In the genomic region with DNA sequence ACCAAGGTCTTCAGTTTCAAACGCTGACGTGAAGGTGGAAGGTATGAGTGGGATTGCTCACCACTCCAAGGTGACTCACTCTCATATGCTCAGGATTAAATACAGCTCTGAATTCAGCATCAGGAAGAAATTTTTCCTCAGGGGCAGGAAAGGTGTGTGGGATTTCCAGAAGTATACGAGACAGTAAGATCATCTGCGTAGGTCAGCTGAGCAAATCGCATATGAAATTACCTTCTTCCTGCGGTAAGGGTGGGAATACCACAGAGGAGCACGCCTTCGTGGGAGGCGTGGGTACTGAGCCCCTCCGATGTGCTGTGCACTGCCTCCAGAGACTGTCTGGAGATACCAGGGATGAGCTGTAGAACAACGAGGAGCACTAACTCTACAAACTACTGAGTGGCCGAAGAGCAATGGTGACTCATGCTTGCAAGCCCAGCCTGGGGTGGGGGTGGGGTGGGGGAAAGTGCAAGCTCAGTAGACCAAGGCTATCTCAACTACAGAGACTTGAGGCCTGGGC, we compare ENCODE assay signal across 12 mouse cellular contexts. TPM values are rescaled to one million over a fixed set of nuclear protein-coding genes. Genes with fewer than 3 reads are reported as not detected.
DNase-seq lines count a peak whose midpoint lies in the region; ATAC-seq and TF ChIP-seq lines count a peak whose summit lies in the region.
"Had no signal": no experiment of that assay in that cellular context is flagged by ENCODE, and none has a peak within 500 bp of the region (broad histone marks: within the 10 kb centered on the region; RNA-seq: fewer than 3 reads in every experiment).

No protein-coding gene starts in this region.

- no peak overlapping the region for H3K4me2 ChIP-seq in kidney, postnatal 0 days (ENCODE audit: low read length)
- no peak overlapping the region for H3K4me2 ChIP-seq in liver, embryonic 13.5 days
- H3K4me2 ChIP-seq: hindbrain, embryonic 13.5 days; midbrain, embryonic 12.5 days had no signal

- ATAC-seq in frontal cortex, adult (ENCODE audit: low TSS enrichment) = peak; percentile 73
- ATAC-seq in kidney, postnatal 0 days (replicated peaks; ENCODE audit: low FRiP score, low read depth) = peak; percentile 50; the same call in 1 of the 2 replicates
- peak; percentile 43; the same call in 1 of the 2 replicates for ATAC-seq in liver, embryonic 13.5 days (ENCODE audit: low read depth)

- TF ChIP-seq POLR2A in thymus, adult 2 months (IDR thresholded peaks at IDR 0.05; ENCODE audit: control insufficient read depth, extremely low read depth, insufficient read depth, low read length, poor library complexity) = no peak

- WGBS in kidney, postnatal 0 days = 72% methylated on average over 12 of the region's 12 CpGs
- 77% methylated on average over 12 of the region's 12 CpGs for WGBS in liver, embryonic 13.5 days (ENCODE audit: insufficient replicate concordance)
- WGBS in thymus, adult 2 months = 93% methylated on average over 12 of the region's 12 CpGs

- 0 out of 2 replicates have a peak overlapping the region, but pooled peaks have one; percentile 31 for H3K27ac ChIP-seq in kidney, postnatal 0 days
- H3K27ac ChIP-seq in liver, embryonic 13.5 days = no peak overlapping the region
- no peak overlapping the region for H3K27ac ChIP-seq in thymus, adult 2 months (ENCODE audit: control insufficient read depth, insufficient read depth, low read length)
- H3K27ac ChIP-seq: hindbrain, embryonic 13.5 days; midbrain, embryonic 12.5 days had no signal

- no peak overlapping the region for H3K4me3 ChIP-seq in kidney, postnatal 0 days (replicated peaks; ENCODE audit: low read depth, low read length)
- H3K4me3 ChIP-seq in liver, embryonic 13.5 days (replicated peaks) = no peak overlapping the region
- no peak overlapping the region for H3K4me3 ChIP-seq in thymus, adult 2 months (ENCODE audit: control insufficient read depth, insufficient read depth, low read length)
- H3K4me3 ChIP-seq: hindbrain, embryonic 13.5 days; midbrain, embryonic 12.5 days had no signal

- H3K4me1 ChIP-seq in kidney, postnatal 0 days (replicated peaks; ENCODE audit: insufficient read depth, low read length) = peaks cover 4% of the 10 kb centered on the region; the same call in 1 of the 2 replicates
- H3K4me1 ChIP-seq in liver, embryonic 13.5 days (replicated peaks) = peaks cover 45% of the 10 kb centered on the region
- no peaks in the 10 kb centered on the region for H3K4me1 ChIP-seq in thymus, adult 2 months (replicated peaks; ENCODE audit: control insufficient read depth, insufficient read depth, low read length)

- H3K27me3 ChIP-seq in kidney, postnatal 0 days (ENCODE audit: insufficient read depth, low read length) = no peaks in the 10 kb centered on the region
- no peaks in the 10 kb centered on the region for H3K27me3 ChIP-seq in liver, embryonic 13.5 days
- no peaks in the 10 kb centered on the region for H3K27me3 ChIP-seq in thymus, adult 2 months (ENCODE audit: control insufficient read depth, insufficient read depth, low read length)
- H3K27me3 ChIP-seq: hindbrain, embryonic 13.5 days; midbrain, embryonic 12.5 days had no signal

- H3K36me3 ChIP-seq in kidney, postnatal 0 days (ENCODE audit: insufficient read depth, low read length) = no peaks in the 10 kb centered on the region
- peaks cover 53% of the 10 kb centered on the region for H3K36me3 ChIP-seq in liver, embryonic 13.5 days
- H3K36me3 ChIP-seq in thymus, adult 2 months (ENCODE audit: control insufficient read depth, insufficient read depth, low read length) = no peaks in the 10 kb centered on the region
- H3K36me3 ChIP-seq: hindbrain, embryonic 13.5 days; midbrain, embryonic 12.5 days had no signal

- TF ChIP-seq CTCF in kidney, postnatal 0 days (IDR thresholded peaks at IDR 0.05; ENCODE audit: low read depth) = no peak
- no peak for TF ChIP-seq CTCF in thymus, adult 2 months (IDR thresholded peaks at IDR 0.05; ENCODE audit: borderline replicate concordance, control insufficient read depth, extremely low read depth, insufficient read depth, low read length, poor library complexity)

- H3K9ac ChIP-seq in kidney, postnatal 0 days (ENCODE audit: low read depth, low read length) = no peak overlapping the region
- H3K9ac ChIP-seq in liver, embryonic 13.5 days = no peak overlapping the region
- H3K9ac ChIP-seq: hindbrain, embryonic 13.5 days; midbrain, embryonic 12.5 days had no signal

- no peaks in the 10 kb centered on the region for H3K9me3 ChIP-seq in kidney, postnatal 0 days (replicated peaks; ENCODE audit: low read length)
- H3K9me3 ChIP-seq in liver, embryonic 13.5 days (replicated peaks) = no peaks in the 10 kb centered on the region
- H3K9me3 ChIP-seq: hindbrain, embryonic 13.5 days; midbrain, embryonic 12.5 days had no signal

- no peak for DNase-seq in frontal cortex, postnatal 14 days (ENCODE audit: low spot score in 2 of 2)
- DNase-seq in kidney, postnatal 0 days (ENCODE audit: low spot score) = no peak
- no peak for DNase-seq in kidney, postnatal 4 days
- peak; percentile 37 for DNase-seq in ES-CJ7 (ENCODE audit: low read depth, low spot score)
- DNase-seq in liver, embryonic 13.5 days = no peak
- DNase-seq in thymus, adult 2 months = no peak
- DNase-seq in right cerebral cortex, postnatal 4 days = no peak
- DNase-seq: B cell, adult 2 months; layer of hippocampus, adult 9-11 months had no signal

RNA-seq across cellular contexts. Expression of a gene that starts 22.4 kb away (rescaled TPM):
- 14.1 and 14.9 TPM in 2 replicates for polyA plus RNA-seq in kidney, postnatal 0 days (2015; fragmentation: Nextera tagmentation; extraction: Ambion mirVana)
- polyA plus RNA-seq in liver, embryonic 13.5 days (2015; fragmentation: Nextera tagmentation; extraction: Ambion mirVana) = 7.7 and 10.7 TPM in 2 replicates
- polyA plus RNA-seq in thymus, adult 2 months (2012; rRNA removed) = 5.6 and 8.9 TPM in 2 replicates
